Mouse (Mus musculus) erythroblast, adult 5-6 weeks (primary cell): ENCODE measurements around the gene Gm21992. TPM values are rescaled to one million over a fixed set of nuclear protein-coding genes. Genes with fewer than 3 reads are reported as not detected.

Experiments
- ATAC-seq: replicated peaks from 2 replicates; pipeline ENCODE4 v1.8.0; 2016; ENCODE audit warnings: moderate number of reproducible peaks, mild to moderate bottlenecking, moderate TSS enrichment, inconsistent platforms; ENCODE audit not compliant: poor library complexity, low FRiP score, severe bottlenecking
- total RNA-seq, 2 experiments: library from RNA; stranded (forward) in 1 of 2; stranded (reverse) in 1 of 2; fragments of 150-400 nt in 1 of 2; fragments of 200-764, 138-1000 nt in 1 of 2; gene quantifications; 2 replicates each; pipeline versions ENCODE4 v1.2.3 to v1.2.4; 2015 to 2017; ENCODE audit warnings: low replicate concordance in 2 of 2

Gene Gm21992
- 7.7 and 74.0 TPM in 2 replicates for total RNA-seq (2015; ENCODE audit: low replicate concordance)
- total RNA-seq (2017; ENCODE audit: low replicate concordance): 20.6 and 28.2 TPM in 2 replicates

- peak; percentile 89 for ATAC-seq
These were observed at the start of gene Gm21992, which contains the start of gene Rbm14 for GRCm38 (mm10) chr19:4811063-4811908. Gene Gm21992 (minus strand): TSS chr19:4811612. Gene Rbm14 (minus strand): TSS chr19:4811634.

GRCm38 (mm10) chr19:4859081-4859480, 47.7 kb upstream of the Gm21992 start:
- peak; percentile 93 for ATAC-seq

- no peak for ATAC-seq
These were observed 44.5 kb upstream of the Gm21992 start for GRCm38 (mm10) chr19:4855951-4856350.

GRCm38 (mm10) chr19:4855470-4855820, 44.0 kb upstream of the Gm21992 start:
- no peak for ATAC-seq

GRCm38 (mm10) chr19:4854552-4855469, 43.4 kb upstream of the Gm21992 start, which contains the start of gene Ctsf:
Gene Ctsf (plus strand): TSS chr19:4855130.
- ATAC-seq: peak; percentile 45

- ATAC-seq: no peak
These were observed 38.9 kb upstream of the Gm21992 start for GRCm38 (mm10) chr19:4850281-4850680.

- no peak for ATAC-seq
These were observed 38.4 kb upstream of the Gm21992 start for GRCm38 (mm10) chr19:4849800-4850199.

GRCm38 (mm10) chr19:4847490-4847889, 36.1 kb upstream of the Gm21992 start:
- ATAC-seq: peak; percentile 88

GRCm38 (mm10) chr19:4845846-4846245, 34.4 kb upstream of the Gm21992 start:
- ATAC-seq: no peak

- no peak for ATAC-seq
These were observed 31.2 kb upstream of the Gm21992 start for GRCm38 (mm10) chr19:4842611-4843010.

- ATAC-seq: no peak
These were observed 29.4 kb upstream of the Gm21992 start for GRCm38 (mm10) chr19:4840848-4841247.

GRCm38 (mm10) chr19:4839149-4839548, 27.7 kb upstream of the Gm21992 start, which contains the start of the genes Ccs and Ccdc87:
Gene Ccs (minus strand): TSS chr19:4839332.
Gene Ccdc87 (plus strand): TSS chr19:4839366.
- peak; percentile 96 for ATAC-seq

- peak; percentile 49 for ATAC-seq
These were observed 27.2 kb upstream of the Gm21992 start for GRCm38 (mm10) chr19:4838526-4839140.

GRCm38 (mm10) chr19:4837049-4837448, 25.6 kb upstream of the Gm21992 start:
- ATAC-seq: no peak

GRCm38 (mm10) chr19:4836096-4836495, 24.7 kb upstream of the Gm21992 start:
- no peak for ATAC-seq

- ATAC-seq: no peak
These were observed 22.6 kb upstream of the Gm21992 start for GRCm38 (mm10) chr19:4833977-4834376.

GRCm38 (mm10) chr19:4829156-4829555, 17.7 kb upstream of the Gm21992 start:
- no peak for ATAC-seq

GRCm38 (mm10) chr19:4828444-4829114, 17.2 kb upstream of the Gm21992 start:
- no peak for ATAC-seq

GRCm38 (mm10) chr19:4820678-4821303, 9.4 kb upstream of the Gm21992 start:
- ATAC-seq: no peak
